Mouse (Mus musculus) urinary bladder, adult 18-20 months (tissue): ENCODE data around the gene Catsper2.

Source experiments
- DNase-seq, 2 experiments: peaks; one replicate each; pipeline ENCODE4 v3.0.0; 2022; ENCODE audit warnings: low spot score in 2 of 2, mixed read lengths in 2 of 2

Catsper2 gene

GRCm38 (mm10) chr2:121354378-121354777 lies 59.2 kb downstream of the Catsper2 start:
- DNase-seq = no peak

GRCm38 (mm10) chr2:121353156-121353555 lies 60.4 kb downstream of the Catsper2 start:
- no peak for DNase-seq
